Mouse (Mus musculus) stomach, postnatal 0 days (tissue): ENCODE measurements around the gene Ikbke.

Experiments
- CTCF ChIP-seq: IDR thresholded peaks from 2 replicates; pipeline ENCODE4 v1.5.1; 2016; ENCODE audit warnings: antibody characterized with exemption, low read depth, mild to moderate bottlenecking, moderate library complexity
- EP300 ChIP-seq: optimal IDR thresholded peaks from 2 replicates; pipeline ENCODE3; 2016; ENCODE audit warnings: antibody characterized with exemption

DNA sequence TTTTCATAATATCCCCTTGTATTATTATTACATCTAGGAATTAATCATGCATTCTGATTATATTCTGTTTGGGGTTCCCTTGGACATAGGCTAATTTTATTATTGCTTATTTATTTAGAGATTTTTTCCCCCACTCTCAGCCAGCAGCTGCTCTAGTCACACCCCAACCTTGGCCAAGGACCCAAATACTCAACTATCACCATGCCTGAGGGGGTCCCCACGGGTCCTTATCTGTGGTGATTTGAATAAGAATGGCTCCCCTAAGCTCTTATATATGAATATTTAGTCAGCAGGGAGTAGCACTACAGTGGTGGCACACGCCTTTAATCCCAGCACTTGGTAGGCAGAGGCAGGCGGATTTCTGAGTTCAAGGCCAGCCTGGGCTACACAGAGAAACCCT, 31.9 kb upstream of the Ikbke start:
- TF ChIP-seq EP300 (no peak), CTCF (no peak)
